Mouse (Mus musculus) neural tube, embryonic 14.5 days (tissue): Measurements from ENCODE around the gene Acbd4. TPM values are rescaled to one million over a fixed set of nuclear protein-coding genes. Genes with fewer than 3 reads are reported as not detected.

Experiments
- ATAC-seq: fragments of 200-750 bp; cut with Nextera tagmentation; 2 replicates; pipeline ENCODE4 v1.8.0; 2017; ENCODE audit warnings: low read depth, mild to moderate bottlenecking, moderate TSS enrichment, moderate library complexity
- H3K27ac ChIP-seq: fragments of 300-500 bp; sonication (generic); 2 replicates; pipeline ENCODE4 v1.5.1; 2014; ENCODE audit warnings: low read depth, mild to moderate bottlenecking, control low read depth, low read length, moderate library complexity, mixed read lengths
- H3K27me3 ChIP-seq: fragments of 300-500 bp; sonication (generic); 2 replicates; pipeline ENCODE4 v1.6.1; 2014; ENCODE audit warnings: low read length; ENCODE audit not compliant: control insufficient read depth, insufficient read depth
- H3K36me3 ChIP-seq: fragments of 300-500 bp; sonication (generic); 2 replicates; pipeline ENCODE4 v1.6.1; 2014; ENCODE audit warnings: low read length, mixed read lengths; ENCODE audit not compliant: control insufficient read depth, insufficient read depth
- H3K4me1 ChIP-seq: fragments of 300-500 bp; sonication (generic); 2 replicates; pipeline ENCODE4 v1.6.1; 2014; ENCODE audit warnings: low read length; ENCODE audit not compliant: control insufficient read depth, insufficient read depth
- H3K4me2 ChIP-seq: fragments of 300-500 bp; sonication (generic); 2 replicates; pipeline ENCODE4 v1.6.1; 2014; ENCODE audit warnings: mild to moderate bottlenecking, low read depth, low read length, control low read depth
- H3K4me3 ChIP-seq: fragments of 300-500 bp; sonication (generic); 2 replicates; pipeline ENCODE4 v1.5.1; 2014; ENCODE audit warnings: low read depth, low read length, control low read depth, mixed read lengths
- H3K9ac ChIP-seq: fragments of 300-500 bp; sonication (generic); replicated peaks from 2 replicates; pipeline ENCODE4 v1.6.1; 2014; ENCODE audit warnings: low read depth, mild to moderate bottlenecking, control low read depth, low read length, mixed read lengths
- H3K9me3 ChIP-seq: fragments of 300-500 bp; sonication (generic); 2 replicates; pipeline ENCODE4 v1.6.1; 2016; ENCODE audit warnings: low read length; ENCODE audit not compliant: control insufficient read depth
- WGBS: fragments of 180-500 bp; shearing (Covaris S2); extraction: QIAGEN DNeasy Blood & Tissue Kit; methylation state at CpG from one replicate; pipeline ENCODE4 v1.1.7; 2014; 5-methylcytosine and 5-hydroxymethylcytosine counted together
- polyA plus RNA-seq: library from polyadenylated mRNA; unstranded; fragments of >200 nt; fragmentation: Nextera tagmentation; extraction: Ambion mirVana; gene quantifications from 2 replicates; pipeline ENCODE4 v1.2.1, GENCODE M21; 2014

Acbd4 gene
- polyA plus RNA-seq, 1 experiment from 2014 or later, result 8.1 TPM

DNA sequence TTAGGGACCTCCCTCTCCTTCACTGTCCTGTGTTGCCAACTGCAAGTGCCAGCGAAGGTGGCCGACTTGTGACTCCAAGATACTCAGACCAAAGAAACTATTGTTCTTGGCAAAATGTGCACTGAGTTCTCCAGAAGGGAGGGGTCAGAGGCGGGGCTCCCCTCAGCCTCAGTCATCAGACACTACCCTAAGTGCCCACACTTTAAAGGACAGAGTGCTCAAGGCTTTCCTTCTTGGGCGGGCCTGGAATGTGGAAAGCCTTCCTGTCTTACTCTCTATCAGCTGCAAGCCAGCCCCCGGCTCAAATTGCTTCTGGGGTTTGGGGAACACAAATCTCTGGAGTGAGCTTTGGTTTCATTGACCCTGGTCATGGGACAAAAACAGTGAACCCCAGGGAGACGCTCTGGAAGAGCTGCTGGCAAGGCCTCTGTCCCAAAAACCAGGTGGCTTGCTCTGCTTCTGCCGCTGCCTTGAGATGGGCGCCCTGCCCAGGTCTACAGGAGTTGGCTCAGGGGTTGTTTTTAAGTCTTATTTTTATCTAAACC, 34.0 kb upstream of the Acbd4 start:
- Histone ChIP-seq H3K4me1 (no peaks in the 10 kb centered on the region), H3K27me3 (no peaks in the 10 kb centered on the region), H3K27ac (no peak overlapping the region), H3K4me3 (no peak overlapping the region), H3K4me2 (no peak overlapping the region), H3K9me3 (no peaks in the 10 kb centered on the region), H3K36me3 (peaks cover 40% of the 10 kb centered on the region), H3K9ac (no peak overlapping the region)
- no peak for ATAC-seq
- 81% methylated on average over 8 of the region's 8 CpGs for WGBS

DNA sequence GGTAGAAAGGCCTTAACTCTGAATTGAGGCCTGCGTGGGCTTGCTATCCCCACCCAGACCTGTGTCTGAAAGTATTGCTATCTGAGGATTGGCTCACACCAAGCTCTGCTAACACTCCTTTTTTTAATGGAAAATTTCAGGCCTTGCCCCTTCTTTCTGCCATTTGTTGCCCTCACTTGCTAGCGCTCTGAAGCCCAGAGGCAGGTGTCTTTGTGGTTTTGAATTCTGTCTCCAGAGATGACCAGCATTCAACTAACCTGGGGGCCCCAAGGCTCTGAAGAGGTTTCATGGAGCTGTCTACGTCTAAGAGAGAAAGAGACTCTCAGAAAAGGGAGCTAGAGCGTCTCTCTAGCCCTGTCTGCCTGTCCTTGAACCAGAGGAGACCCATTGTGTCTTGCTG, 33.2 kb upstream of the Acbd4 start:
- ATAC-seq, result no peak
- H3K4me3 ChIP-seq, result no peak overlapping the region
- no peaks in the 10 kb centered on the region for H3K27me3 ChIP-seq
- H3K9ac ChIP-seq, result no peak overlapping the region
- H3K27ac ChIP-seq, result no peak overlapping the region
- 91% methylated on average over 4 of the region's 4 CpGs for WGBS
- no peak overlapping the region for H3K4me2 ChIP-seq
- H3K36me3 ChIP-seq, result peaks cover 37% of the 10 kb centered on the region
- H3K9me3 ChIP-seq, result no peaks in the 10 kb centered on the region
- no peaks in the 10 kb centered on the region for H3K4me1 ChIP-seq

DNA sequence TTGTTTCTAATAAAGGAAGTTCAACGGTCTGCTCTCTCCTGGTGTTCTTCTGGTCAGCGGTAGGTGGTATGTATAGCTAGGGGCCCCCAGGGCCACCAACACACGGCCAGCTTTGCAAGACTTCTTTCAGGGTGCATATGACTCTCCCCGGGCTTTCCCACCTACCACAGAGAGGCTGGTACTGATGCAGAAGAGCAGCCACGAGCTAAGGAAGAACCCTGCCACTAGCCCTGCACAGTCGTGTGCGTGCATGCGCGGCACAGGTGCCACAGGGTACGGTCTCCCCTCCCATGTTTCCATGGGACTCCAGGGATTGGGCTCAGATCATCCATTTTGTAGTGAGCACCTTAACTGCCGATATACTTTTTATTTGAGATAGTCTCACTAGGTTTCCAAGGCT, 32.6 kb upstream of the Acbd4 start:
- Histone ChIP-seq H3K27ac (no peak overlapping the region), H3K9me3 (no peaks in the 10 kb centered on the region), H3K4me2 (no peak overlapping the region), H3K9ac (no peak overlapping the region), H3K4me3 (no peak overlapping the region), H3K4me1 (no peaks in the 10 kb centered on the region), H3K36me3 (peaks cover 37% of the 10 kb centered on the region), H3K27me3 (no peaks in the 10 kb centered on the region)
- no peak for ATAC-seq
- 93% methylated on average over 11 of the region's 11 CpGs for WGBS

DNA sequence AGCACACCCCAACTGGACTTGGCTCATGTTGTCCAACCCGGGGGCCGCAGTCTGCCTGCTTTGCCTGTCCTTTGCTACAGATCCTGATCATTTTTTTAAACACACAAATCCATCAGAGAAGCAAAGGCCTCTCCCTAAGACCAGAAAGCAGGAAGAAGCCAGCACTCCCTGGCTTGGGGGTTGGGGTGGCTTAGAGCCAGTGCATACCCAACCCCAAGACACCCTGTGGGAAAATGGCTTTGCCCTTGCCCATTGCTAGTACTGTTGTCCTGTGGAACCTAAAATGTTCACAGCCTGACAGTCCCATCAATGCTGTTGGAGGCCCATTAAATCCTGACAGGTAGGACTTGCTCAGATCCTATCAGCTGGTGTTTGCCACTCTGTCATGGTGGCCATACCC, 31.8 kb upstream of the Acbd4 start:
- Histone ChIP-seq H3K27ac (no peak overlapping the region), H3K4me2 (no peak overlapping the region), H3K9ac (no peak overlapping the region), H3K36me3 (peaks cover 28% of the 10 kb centered on the region), H3K27me3 (no peaks in the 10 kb centered on the region), H3K9me3 (no peaks in the 10 kb centered on the region), H3K4me3 (no peak overlapping the region), H3K4me1 (no peaks in the 10 kb centered on the region)
- ATAC-seq, result no peak
- WGBS, result 94% methylated on average over 2 of the region's 2 CpGs

DNA sequence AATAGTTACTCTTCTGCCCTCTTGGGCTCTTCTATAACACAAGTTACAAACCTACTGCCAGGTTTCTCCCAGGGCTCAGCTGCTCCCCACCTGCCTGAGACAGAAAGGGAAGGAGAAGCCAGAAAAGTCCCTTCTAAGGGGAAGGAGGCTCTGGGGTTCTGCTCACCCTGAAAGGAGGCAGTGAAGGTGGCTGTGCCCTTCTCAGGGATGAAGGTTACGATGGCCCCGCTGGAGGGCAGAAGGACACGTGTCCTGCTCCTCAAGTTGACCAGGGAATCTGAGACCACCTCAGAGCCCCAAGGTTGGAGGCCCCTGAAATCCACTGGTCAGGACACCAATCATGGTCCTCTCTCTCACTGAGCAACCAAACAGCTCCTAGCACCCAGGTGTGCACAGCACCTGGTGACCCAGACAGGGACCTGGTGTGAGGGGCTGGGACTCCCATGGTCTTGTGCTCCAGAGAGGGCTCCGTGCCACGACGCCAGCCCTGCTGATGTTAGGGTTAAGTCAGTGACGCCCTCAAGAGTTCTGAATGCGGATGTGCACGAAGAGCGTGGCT, 31.1 kb upstream of the Acbd4 start:
- no peak overlapping the region for H3K9ac ChIP-seq
- no peak overlapping the region for H3K4me3 ChIP-seq
- H3K4me2 ChIP-seq, result no peak overlapping the region
- H3K36me3 ChIP-seq, result peaks cover 24% of the 10 kb centered on the region
- H3K9me3 ChIP-seq, result no peaks in the 10 kb centered on the region
- no peaks in the 10 kb centered on the region for H3K4me1 ChIP-seq
- no peak overlapping the region for H3K27ac ChIP-seq
- no peaks in the 10 kb centered on the region for H3K27me3 ChIP-seq
- WGBS, result 96% methylated on average over 10 of the region's 10 CpGs
- no peak for ATAC-seq

DNA sequence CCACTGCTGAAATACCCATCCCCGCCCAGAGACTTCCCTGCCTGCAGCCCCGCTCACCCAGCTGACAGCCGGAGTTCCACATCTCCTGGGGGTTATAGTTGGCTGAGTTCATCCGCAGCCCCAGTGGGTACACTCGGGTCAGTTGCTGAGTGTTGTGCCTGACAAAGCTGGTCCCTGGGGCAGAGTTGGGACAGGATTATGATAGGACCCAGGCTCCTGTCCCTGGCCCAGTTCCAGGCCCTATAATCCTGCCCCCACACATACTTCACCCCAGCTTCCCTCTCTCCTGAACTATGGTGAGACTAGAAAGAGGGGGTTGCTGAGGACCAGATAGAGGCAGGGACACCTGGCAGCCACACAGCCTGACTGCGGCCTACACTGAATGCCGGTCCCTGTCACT, 27.8 kb upstream of the Acbd4 start:
- WGBS, result 80% methylated on average over 7 of the region's 7 CpGs
- peaks cover 6% of the 10 kb centered on the region for H3K36me3 ChIP-seq

DNA sequence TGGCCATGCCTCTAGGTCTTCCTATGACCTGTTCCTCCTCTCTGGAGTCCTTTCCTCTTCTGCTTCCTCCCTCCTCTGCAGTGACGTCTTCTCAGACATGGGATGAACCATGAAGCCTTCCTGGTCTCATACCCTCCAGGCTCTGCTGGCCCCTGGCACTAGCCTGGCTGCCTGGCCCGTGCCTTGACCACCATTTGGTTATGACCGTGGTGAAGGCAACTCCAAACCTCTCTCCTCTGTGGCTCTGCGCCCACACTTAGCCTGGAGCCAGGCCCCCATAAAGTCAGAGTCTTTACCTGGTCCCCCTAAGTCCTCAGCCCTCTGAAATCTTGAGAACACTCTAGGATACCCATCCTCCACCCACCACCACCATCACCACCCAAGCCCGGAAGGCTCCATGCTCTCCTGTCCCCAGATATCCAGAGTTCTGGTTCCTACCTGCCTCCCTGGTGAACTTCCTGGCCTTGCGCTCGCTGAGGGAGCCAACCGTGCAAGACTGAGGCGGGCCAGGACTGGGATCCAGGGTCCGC, 27.3 kb upstream of the Acbd4 start:
- no peaks in the 10 kb centered on the region for H3K9me3 ChIP-seq
- H3K4me2 ChIP-seq, result no peak overlapping the region
- H3K27me3 ChIP-seq, result no peaks in the 10 kb centered on the region
- 67% methylated on average over 10 of the region's 10 CpGs for WGBS
- H3K9ac ChIP-seq, result no peak overlapping the region
- no peak overlapping the region for H3K27ac ChIP-seq
- H3K4me1 ChIP-seq, result no peaks in the 10 kb centered on the region
- no peak overlapping the region for H3K4me3 ChIP-seq
- H3K36me3 ChIP-seq, result 0 out of 2 replicates have a peak, but pooled peaks cover under 1% of the 10 kb centered on the region
- ATAC-seq, result no peak

More for the DNA sequence above, 27.8 kb upstream of the Acbd4 start:
- no peak for ATAC-seq
- H3K9me3 ChIP-seq, result no peaks in the 10 kb centered on the region
- no peak overlapping the region for H3K4me3 ChIP-seq
- H3K27ac ChIP-seq, result no peak overlapping the region
- no peak overlapping the region for H3K4me2 ChIP-seq
- H3K4me1 ChIP-seq, result no peaks in the 10 kb centered on the region
- no peaks in the 10 kb centered on the region for H3K27me3 ChIP-seq
- no peak overlapping the region for H3K9ac ChIP-seq

DNA sequence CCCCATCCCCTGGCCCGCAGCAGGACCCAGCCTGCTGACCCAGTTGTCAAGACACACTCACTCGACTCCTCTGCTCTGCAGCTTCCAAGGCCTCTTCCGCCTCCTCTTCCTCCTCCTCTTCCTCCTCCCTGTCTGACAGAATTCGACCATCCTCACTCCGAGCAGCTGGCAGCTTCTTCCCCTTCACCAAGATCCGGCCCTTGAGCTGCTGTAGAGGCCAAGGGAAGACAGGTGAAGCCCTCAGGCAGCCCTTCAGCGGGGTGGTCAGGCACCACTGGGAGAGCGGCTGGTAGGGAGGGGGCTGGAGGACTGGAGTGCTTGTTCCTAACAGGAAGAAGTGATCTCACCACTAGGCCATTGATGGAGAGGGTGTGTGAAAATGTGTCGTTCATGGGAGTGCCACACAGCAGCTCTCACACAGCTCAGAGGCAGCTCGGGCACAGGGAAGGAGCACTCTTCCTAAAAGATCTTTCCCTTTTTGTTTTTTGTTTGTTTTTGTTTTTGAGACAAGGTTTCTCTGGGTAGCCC, 26.6 kb upstream of the Acbd4 start:
- H3K4me2 ChIP-seq, result no peak overlapping the region
- no peaks in the 10 kb centered on the region for H3K36me3 ChIP-seq
- ATAC-seq, result no peak
- H3K9ac ChIP-seq, result no peak overlapping the region
- no peaks in the 10 kb centered on the region for H3K4me1 ChIP-seq
- no peaks in the 10 kb centered on the region for H3K9me3 ChIP-seq
- H3K4me3 ChIP-seq, result no peak overlapping the region
- H3K27me3 ChIP-seq, result 0 out of 2 replicates have a peak, but pooled peaks cover under 1% of the 10 kb centered on the region
- 28% methylated on average over 10 of the region's 10 CpGs for WGBS
- no peak overlapping the region for H3K27ac ChIP-seq

DNA sequence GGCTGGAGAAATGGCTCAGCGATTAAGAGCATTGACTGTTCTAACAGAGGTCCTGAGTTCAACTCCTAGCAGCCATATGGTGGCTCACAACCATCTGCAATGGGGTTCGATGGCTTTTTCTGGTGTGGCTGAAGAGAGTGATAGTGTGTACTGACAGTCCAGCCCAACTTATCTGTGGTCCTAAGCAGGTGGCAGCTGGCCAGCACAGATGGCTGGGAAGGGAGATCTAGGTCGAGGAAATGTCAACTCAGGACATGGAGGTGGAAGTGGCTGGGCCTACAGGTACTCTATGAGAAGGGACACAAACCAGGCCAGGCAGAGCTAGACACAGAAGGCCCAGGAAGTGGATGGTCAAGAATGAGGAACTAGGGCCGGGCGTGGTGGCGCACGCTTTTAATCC, 25.5 kb upstream of the Acbd4 start:
- H3K4me1 ChIP-seq, result peaks cover 7% of the 10 kb centered on the region; the same call in 1 of the 2 replicates
- no peaks in the 10 kb centered on the region for H3K9me3 ChIP-seq
- H3K4me2 ChIP-seq, result no peak overlapping the region
- ATAC-seq, result no peak
- no peaks in the 10 kb centered on the region for H3K36me3 ChIP-seq
- no peak overlapping the region for H3K27ac ChIP-seq
- 0 out of 2 replicates have a peak, but pooled peaks cover 5% of the 10 kb centered on the region for H3K27me3 ChIP-seq
- H3K4me3 ChIP-seq, result no peak overlapping the region
- 92% methylated on average over 7 of the region's 7 CpGs for WGBS
- no peak overlapping the region for H3K9ac ChIP-seq
